Mouse (Mus musculus): ENCODE data around the gene Mrpl12. TPM values are rescaled to one million over a fixed set of nuclear protein-coding genes. Genes with fewer than 3 reads are reported as not detected.

The Mrpl12 gene
- polyA plus RNA-seq, 1 experiment from 2014 or later, result 133 TPM

- no peak for DNase-seq (ENCODE audit: low spot score)
Observed at GRCm38 (mm10) chr11:120467736-120468092, 16.7 kb upstream of the Mrpl12 start.

GRCm38 (mm10) chr11:120472052-120472451 lies 12.4 kb upstream of the Mrpl12 start:
- no peak for DNase-seq (ENCODE audit: low spot score)

- no peak for DNase-seq (ENCODE audit: low spot score)
Observed at GRCm38 (mm10) chr11:120483448-120483934, 922 bp upstream of the Mrpl12 start.

- DNase-seq (ENCODE audit: low spot score), result no peak
Observed at GRCm38 (mm10) chr11:120485251-120485650, 838 bp downstream of the Mrpl12 start.

- no peak for DNase-seq (ENCODE audit: low spot score)
Observed at GRCm38 (mm10) chr11:120488516-120488915, 4.1 kb downstream of the Mrpl12 start.

- DNase-seq (ENCODE audit: low spot score), result peak; percentile 83
Observed at GRCm38 (mm10) chr11:120489054-120489761, 4.8 kb downstream of the Mrpl12 start.

- no peak for DNase-seq (ENCODE audit: low spot score)
Observed at GRCm38 (mm10) chr11:120490291-120491046, 6.1 kb downstream of the Mrpl12 start.

GRCm38 (mm10) chr11:120491317-120492023 lies 7.1 kb downstream of the Mrpl12 start, which contains the start of gene Slc25a10:
Slc25a10 (plus strand) TSS chr11:120491840.
- peak; percentile 67 for DNase-seq (ENCODE audit: low spot score)

- DNase-seq (ENCODE audit: low spot score), result peak; percentile 51
Observed at GRCm38 (mm10) chr11:120492024-120492877, 7.8 kb downstream of the Mrpl12 start.

GRCm38 (mm10) chr11:120492878-120493203 lies 8.4 kb downstream of the Mrpl12 start:
- DNase-seq (ENCODE audit: low spot score), result no peak

GRCm38 (mm10) chr11:120493351-120493750 lies 8.9 kb downstream of the Mrpl12 start:
- no peak for DNase-seq (ENCODE audit: low spot score)

GRCm38 (mm10) chr11:120493911-120494310 lies 9.5 kb downstream of the Mrpl12 start:
- no peak for DNase-seq (ENCODE audit: low spot score)

- no peak for DNase-seq (ENCODE audit: low spot score)
Observed at GRCm38 (mm10) chr11:120497436-120497835, 13.0 kb downstream of the Mrpl12 start.

- DNase-seq (ENCODE audit: low spot score), result no peak
Observed at GRCm38 (mm10) chr11:120498226-120498625, 13.8 kb downstream of the Mrpl12 start.

GRCm38 (mm10) chr11:120498891-120499290 lies 14.5 kb downstream of the Mrpl12 start:
- DNase-seq (ENCODE audit: low spot score), result no peak

GRCm38 (mm10) chr11:120499894-120500293 lies 15.5 kb downstream of the Mrpl12 start:
- no peak for DNase-seq (ENCODE audit: low spot score)

- DNase-seq (ENCODE audit: low spot score), result no peak
Observed at GRCm38 (mm10) chr11:120500357-120500756, 15.9 kb downstream of the Mrpl12 start.

- no peak for DNase-seq (ENCODE audit: low spot score)
Observed at GRCm38 (mm10) chr11:120501018-120501417, 16.6 kb downstream of the Mrpl12 start.

- DNase-seq (ENCODE audit: low spot score), result no peak
Observed at GRCm38 (mm10) chr11:120501701-120502100, 17.3 kb downstream of the Mrpl12 start.

- no peak for DNase-seq (ENCODE audit: low spot score)
Observed at GRCm38 (mm10) chr11:120505661-120506060, 21.2 kb downstream of the Mrpl12 start.

- DNase-seq (ENCODE audit: low spot score), result peak; percentile 46
Observed at GRCm38 (mm10) chr11:120506899-120507298, 22.5 kb downstream of the Mrpl12 start.

Measured in thymus, postnatal 0 days (tissue).